Mouse (Mus musculus): ENCODE data around the gene Timeless. TPM values are rescaled to one million over a fixed set of nuclear protein-coding genes. Genes with fewer than 3 reads are reported as not detected.
"Not testable (repeated sequence)": the region's sequence is repeated elsewhere in the genome, so short reads cannot be mapped to it uniquely, and the experiment has no call there.

Gene Timeless
- polyA plus RNA-seq, 1 experiment from 2014 or later: 89.7 TPM

GRCm38 (mm10) chr10:128269206-128269910, 37.5 kb downstream of the Timeless start:
- Histone ChIP-seq H3K4me1 (replicated peaks; ENCODE audit: control insufficient read depth, insufficient read depth, low read length) (no peaks in the 10 kb centered on the region), H3K9me3 (ENCODE audit: control insufficient read depth, low read length) (no peaks in the 10 kb centered on the region), H3K4me3 (ENCODE audit: low read depth, low read length) (no peak overlapping the region), H3K36me3 (ENCODE audit: control insufficient read depth, insufficient read depth, low read length) (no peaks in the 10 kb centered on the region), H3K27ac (ENCODE audit: low read depth, low read length) (no peak overlapping the region), H3K4me2 (ENCODE audit: low read depth, low read length, severe bottlenecking) (no peak overlapping the region), H3K27me3 (ENCODE audit: control insufficient read depth, insufficient read depth, low read length) (no peaks in the 10 kb centered on the region), H3K9ac (ENCODE audit: low read length) (no peak overlapping the region)
- ATAC-seq (replicated peaks; ENCODE audit: low FRiP score): no peak
- no peak for DNase-seq (ENCODE audit: low spot score)
- 91% methylated on average over 16 of the region's 16 CpGs for WGBS

- under 1% methylated on average over 43 of the region's 43 CpGs for WGBS
- peak within 1 kb of the TSS; percentile 76 for H3K9ac ChIP-seq (ENCODE audit: low read length)
- no peaks in the 10 kb centered on the region for H3K9me3 ChIP-seq (ENCODE audit: control insufficient read depth, low read length)
- no peaks in the 10 kb centered on the region for H3K4me1 ChIP-seq (replicated peaks; ENCODE audit: control insufficient read depth, insufficient read depth, low read length)
- no peaks in the 10 kb centered on the region for H3K36me3 ChIP-seq (ENCODE audit: control insufficient read depth, insufficient read depth, low read length)
- H3K27ac ChIP-seq (ENCODE audit: low read depth, low read length): peak within 1 kb of the TSS; percentile 67
- peak within 1 kb of the TSS; percentile 73 for H3K4me3 ChIP-seq (ENCODE audit: low read depth, low read length)
- ATAC-seq (replicated peaks; ENCODE audit: low FRiP score) (peak; percentile 100), DNase-seq (ENCODE audit: low spot score) (peak; percentile 97)
- peak within 1 kb of the TSS; percentile 53 for H3K4me2 ChIP-seq (ENCODE audit: low read depth, low read length, severe bottlenecking)
- no peaks in the 10 kb centered on the region for H3K27me3 ChIP-seq (ENCODE audit: control insufficient read depth, insufficient read depth, low read length)
Observed at GRCm38 (mm10) chr10:128270287-128270841, 38.5 kb downstream of the Timeless start, which contains the start of gene Stat2. Gene Stat2 (plus strand): TSS chr10:128270559.

GRCm38 (mm10) chr10:128270866-128271265, 39.0 kb downstream of the Timeless start:
- Histone ChIP-seq H3K4me3 (ENCODE audit: low read depth, low read length) (peak overlapping the region; percentile 73), H3K4me2 (ENCODE audit: low read depth, low read length, severe bottlenecking) (peak overlapping the region; percentile 53), H3K9ac (ENCODE audit: low read length) (peak overlapping the region; percentile 76), H3K27me3 (ENCODE audit: control insufficient read depth, insufficient read depth, low read length) (no peaks in the 10 kb centered on the region), H3K36me3 (ENCODE audit: control insufficient read depth, insufficient read depth, low read length) (no peaks in the 10 kb centered on the region), H3K4me1 (replicated peaks; ENCODE audit: control insufficient read depth, insufficient read depth, low read length) (no peaks in the 10 kb centered on the region), H3K27ac (ENCODE audit: low read depth, low read length) (peak overlapping the region; percentile 67; the same call in 1 of the 2 replicates), H3K9me3 (ENCODE audit: control insufficient read depth, low read length) (no peaks in the 10 kb centered on the region)
- DNase-seq (ENCODE audit: low spot score) (no peak), ATAC-seq (replicated peaks; ENCODE audit: low FRiP score) (no peak)
- WGBS: 44% methylated on average over 7 of the region's 7 CpGs

GRCm38 (mm10) chr10:128271883-128272282, 40.0 kb downstream of the Timeless start:
- no peak for ATAC-seq (replicated peaks; ENCODE audit: low FRiP score)
- no peak overlapping the region for H3K4me3 ChIP-seq (ENCODE audit: low read depth, low read length)
- H3K9me3 ChIP-seq (ENCODE audit: control insufficient read depth, low read length): no peaks in the 10 kb centered on the region
- no peak for DNase-seq (ENCODE audit: low spot score)
- H3K27me3 ChIP-seq (ENCODE audit: control insufficient read depth, insufficient read depth, low read length): no peaks in the 10 kb centered on the region
- no peak overlapping the region for H3K4me2 ChIP-seq (ENCODE audit: low read depth, low read length, severe bottlenecking)
- 66% methylated on average over 2 of the region's 2 CpGs for WGBS
- no peak overlapping the region for H3K27ac ChIP-seq (ENCODE audit: low read depth, low read length)
- H3K4me1 ChIP-seq (replicated peaks; ENCODE audit: control insufficient read depth, insufficient read depth, low read length): no peaks in the 10 kb centered on the region
- H3K36me3 ChIP-seq (ENCODE audit: control insufficient read depth, insufficient read depth, low read length): no peaks in the 10 kb centered on the region
- H3K9ac ChIP-seq (ENCODE audit: low read length): no peak overlapping the region

GRCm38 (mm10) chr10:128272819-128273439, 41.1 kb downstream of the Timeless start:
- not testable (repeated sequence) for H3K27ac ChIP-seq (ENCODE audit: low read depth, low read length); H3K4me2 ChIP-seq (ENCODE audit: low read depth, low read length, severe bottlenecking); ATAC-seq (replicated peaks; ENCODE audit: low FRiP score); DNase-seq (ENCODE audit: low spot score); H3K9me3 ChIP-seq (ENCODE audit: control insufficient read depth, low read length); H3K9ac ChIP-seq (ENCODE audit: low read length); H3K27me3 ChIP-seq (ENCODE audit: control insufficient read depth, insufficient read depth, low read length); H3K36me3 ChIP-seq (ENCODE audit: control insufficient read depth, insufficient read depth, low read length); H3K4me3 ChIP-seq (ENCODE audit: low read depth, low read length); H3K4me1 ChIP-seq (replicated peaks; ENCODE audit: control insufficient read depth, insufficient read depth, low read length)
- 91% methylated on average over 4 of the region's 7 CpGs for WGBS

DNA sequence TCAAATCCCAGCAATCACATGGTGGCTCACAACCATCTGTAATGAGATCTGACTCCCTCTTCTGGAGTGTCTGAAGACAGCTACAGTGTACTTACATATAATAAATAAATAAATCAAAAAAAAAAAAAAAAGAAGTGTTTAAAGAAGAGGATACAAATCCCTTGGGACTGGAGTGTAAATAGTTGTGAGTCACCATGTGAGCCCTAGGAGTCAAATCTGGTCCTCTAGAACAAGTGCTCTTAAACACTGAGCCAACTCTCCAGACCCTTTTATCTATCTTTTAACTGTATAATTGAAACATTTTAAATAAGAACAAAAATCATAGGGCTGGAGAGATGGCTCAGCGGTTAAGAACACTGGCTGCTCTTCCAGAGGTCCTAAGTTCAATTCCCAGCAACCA, 43.5 kb downstream of the Timeless start:
- WGBS: 91% methylated on average over 1 of the region's 1 CpGs
- not testable (repeated sequence) for DNase-seq (ENCODE audit: low spot score); ATAC-seq (replicated peaks; ENCODE audit: low FRiP score); H3K27ac ChIP-seq (ENCODE audit: low read depth, low read length); H3K27me3 ChIP-seq (ENCODE audit: control insufficient read depth, insufficient read depth, low read length); H3K36me3 ChIP-seq (ENCODE audit: control insufficient read depth, insufficient read depth, low read length); H3K9ac ChIP-seq (ENCODE audit: low read length); H3K4me3 ChIP-seq (ENCODE audit: low read depth, low read length); H3K4me2 ChIP-seq (ENCODE audit: low read depth, low read length, severe bottlenecking); H3K4me1 ChIP-seq (replicated peaks; ENCODE audit: control insufficient read depth, insufficient read depth, low read length); H3K9me3 ChIP-seq (ENCODE audit: control insufficient read depth, low read length)

DNA sequence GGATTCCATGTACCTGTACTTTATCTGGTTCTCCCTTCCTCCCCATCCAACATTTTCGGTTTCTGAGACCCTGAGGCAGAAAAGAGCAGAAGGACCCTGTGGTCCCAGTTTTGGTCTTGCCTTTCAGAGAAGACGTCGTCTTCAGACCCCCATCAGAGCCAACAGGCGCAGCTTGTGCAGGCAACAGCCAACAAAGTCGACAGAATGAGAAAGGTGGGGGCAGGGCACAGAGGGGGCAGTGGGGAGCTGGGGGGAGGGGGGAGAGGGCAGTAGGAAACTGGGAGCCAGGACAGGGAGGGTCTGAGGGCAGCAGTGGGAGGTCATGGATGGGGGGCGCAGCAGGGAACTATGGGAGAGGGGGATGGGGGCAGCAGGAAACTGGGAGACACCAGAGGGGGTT, 46.3 kb downstream of the Timeless start:
- WGBS: 58% methylated on average over 6 of the region's 6 CpGs

DNA sequence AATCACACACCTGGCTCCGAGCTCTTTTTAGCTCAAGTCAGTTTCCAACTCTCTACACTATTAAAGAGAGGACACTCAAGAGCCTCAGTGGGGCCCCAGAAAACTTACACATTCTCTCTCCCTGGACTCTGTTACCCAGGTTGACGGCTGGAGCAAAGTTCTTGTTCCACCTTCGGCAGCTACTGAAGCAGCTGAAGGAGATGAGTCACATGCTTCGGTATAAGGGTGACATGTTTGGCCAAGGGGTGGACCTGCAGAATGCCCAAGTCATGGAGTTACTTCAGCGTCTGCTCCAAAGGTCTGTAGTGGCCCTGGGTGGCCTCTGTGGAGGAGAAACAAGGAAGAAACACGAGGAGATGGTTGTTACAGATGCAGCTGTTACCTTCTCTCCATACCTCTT, 49.1 kb downstream of the Timeless start:
- Histone ChIP-seq H3K4me1 (replicated peaks; ENCODE audit: control insufficient read depth, insufficient read depth, low read length) (no peaks in the 10 kb centered on the region), H3K27ac (ENCODE audit: low read depth, low read length) (no peak overlapping the region), H3K9me3 (ENCODE audit: control insufficient read depth, low read length) (no peaks in the 10 kb centered on the region), H3K4me2 (ENCODE audit: low read depth, low read length, severe bottlenecking) (no peak overlapping the region), H3K4me3 (ENCODE audit: low read depth, low read length) (no peak overlapping the region), H3K27me3 (ENCODE audit: control insufficient read depth, insufficient read depth, low read length) (no peaks in the 10 kb centered on the region), H3K36me3 (ENCODE audit: control insufficient read depth, insufficient read depth, low read length) (peaks cover 7% of the 10 kb centered on the region; the same call in 1 of the 2 replicates), H3K9ac (ENCODE audit: low read length) (no peak overlapping the region)
- DNase-seq (ENCODE audit: low spot score) (no peak), ATAC-seq (replicated peaks; ENCODE audit: low FRiP score) (no peak)
- WGBS: 87% methylated on average over 6 of the region's 6 CpGs

More for the DNA sequence above, 46.3 kb downstream of the Timeless start:
- H3K9me3 ChIP-seq (ENCODE audit: control insufficient read depth, low read length): no peaks in the 10 kb centered on the region
- no peaks in the 10 kb centered on the region for H3K4me1 ChIP-seq (replicated peaks; ENCODE audit: control insufficient read depth, insufficient read depth, low read length)
- no peak overlapping the region for H3K4me2 ChIP-seq (ENCODE audit: low read depth, low read length, severe bottlenecking)
- H3K9ac ChIP-seq (ENCODE audit: low read length): no peak overlapping the region
- no peak overlapping the region for H3K27ac ChIP-seq (ENCODE audit: low read depth, low read length)
- DNase-seq (ENCODE audit: low spot score) (no peak), ATAC-seq (replicated peaks; ENCODE audit: low FRiP score) (no peak)
- no peak overlapping the region for H3K4me3 ChIP-seq (ENCODE audit: low read depth, low read length)
- peaks cover 7% of the 10 kb centered on the region; the same call in 1 of the 2 replicates for H3K36me3 ChIP-seq (ENCODE audit: control insufficient read depth, insufficient read depth, low read length)
- H3K27me3 ChIP-seq (ENCODE audit: control insufficient read depth, insufficient read depth, low read length): no peaks in the 10 kb centered on the region
